23 mouse cellular contexts compared by ENCODE assay signal in genomic region chr1:93871594-93872105, GRCm38 (mm10). TPM values are rescaled to one million over a fixed set of nuclear protein-coding genes. Genes with fewer than 3 reads are reported as not detected.
"Had no signal": no experiment of that assay in that cellular context is flagged by ENCODE, and none has a peak within 500 bp of the region (broad histone marks: within the 10 kb centered on the region; RNA-seq: fewer than 3 reads in every experiment).

No protein-coding gene starts in this region.

RNA-seq across cellular contexts. Expression of gene Gal3st2, which starts 10.5 kb away (rescaled TPM):
- total RNA-seq: gastrocnemius, adult 18-20 months; gastrocnemius, adult 8-10 months; gastrocnemius, postnatal 14 days; gastrocnemius, postnatal 36 days; layer of hippocampus, adult 18-20 months; left cerebral cortex, postnatal 10 days; left cerebral cortex, postnatal 4 days had no signal
- polyA plus RNA-seq: gonadal fat pad, adult 2 months; heart, embryonic 10.5 days; heart, postnatal 0 days; hindbrain, embryonic 10.5 days; hindbrain, embryonic 12.5 days; hindbrain, embryonic 14.5 days; hindbrain, embryonic 16.5 days; kidney, embryonic 14.5 days; limb, embryonic 13.5 days; liver, embryonic 11.5 days; liver, embryonic 13.5 days had no signal

RNA-seq across cellular contexts. Expression of gene Gal3st2b, which starts 46.5 kb away (rescaled TPM):
- total RNA-seq: gastrocnemius, adult 18-20 months; gastrocnemius, postnatal 14 days; left cerebral cortex, adult 18-20 months had no signal
- polyA plus RNA-seq: heart, embryonic 10.5 days; heart, embryonic 15.5 days; hindbrain, embryonic 10.5 days; intestine, embryonic 14.5 days; kidney, embryonic 14.5 days; kidney, postnatal 0 days; limb, embryonic 11.5 days; liver, embryonic 11.5 days; liver, embryonic 13.5 days had no signal
